Mouse (Mus musculus): ENCODE measurements around the gene a. TPM values are rescaled to one million over a fixed set of nuclear protein-coding genes. Genes with fewer than 3 reads are reported as not detected.

The a gene
- total and polyA plus RNA-seq, 2 experiments from 2014 or later: 0.85 TPM; not detected in 1

DNA sequence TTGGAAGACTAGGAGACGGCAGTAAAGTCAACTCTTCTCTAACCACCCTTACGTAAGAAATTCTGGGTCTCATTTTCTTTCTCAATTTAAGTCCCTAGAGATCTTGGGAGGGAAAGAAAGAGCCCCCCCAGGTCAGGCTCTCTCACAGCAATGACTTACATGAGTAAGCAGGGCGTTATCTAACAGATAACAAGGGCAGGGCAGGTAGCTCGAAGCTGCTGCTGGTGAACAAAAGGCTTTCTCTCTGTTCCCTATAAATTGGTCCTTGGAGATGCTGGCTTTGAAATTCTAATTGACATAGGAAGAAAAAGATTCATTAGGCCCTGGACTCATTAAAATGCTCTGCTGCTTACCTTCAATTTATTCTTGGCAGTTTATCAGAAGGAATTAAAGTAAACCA, 41.3 kb downstream of the a start:
- no peaks in the 10 kb centered on the region for H3K4me1 ChIP-seq (ENCODE audit: insufficient read depth, low read length)
- no peaks in the 10 kb centered on the region for H3K36me3 ChIP-seq (ENCODE audit: insufficient read depth, low read length)
- no peak overlapping the region for H3K9ac ChIP-seq (replicated peaks; ENCODE audit: low read length)
- H3K27ac ChIP-seq: no peak overlapping the region
- H3K4me3 ChIP-seq (ENCODE audit: low read length): no peak overlapping the region
- ATAC-seq (no peak), DNase-seq (ENCODE audit: low spot score) (no peak)
- no peaks in the 10 kb centered on the region for H3K9me3 ChIP-seq (ENCODE audit: low read length)
- H3K4me2 ChIP-seq (ENCODE audit: low read depth, low read length): no peak overlapping the region
- TF ChIP-seq CTCF (IDR thresholded peaks at IDR 0.05; ENCODE audit: low read depth): no peak
- no peaks in the 10 kb centered on the region for H3K27me3 ChIP-seq (ENCODE audit: insufficient read depth, low read length)
- whole genome bisulfite sequencing: 53% methylated on average over 4 of the region's 4 CpGs

DNA sequence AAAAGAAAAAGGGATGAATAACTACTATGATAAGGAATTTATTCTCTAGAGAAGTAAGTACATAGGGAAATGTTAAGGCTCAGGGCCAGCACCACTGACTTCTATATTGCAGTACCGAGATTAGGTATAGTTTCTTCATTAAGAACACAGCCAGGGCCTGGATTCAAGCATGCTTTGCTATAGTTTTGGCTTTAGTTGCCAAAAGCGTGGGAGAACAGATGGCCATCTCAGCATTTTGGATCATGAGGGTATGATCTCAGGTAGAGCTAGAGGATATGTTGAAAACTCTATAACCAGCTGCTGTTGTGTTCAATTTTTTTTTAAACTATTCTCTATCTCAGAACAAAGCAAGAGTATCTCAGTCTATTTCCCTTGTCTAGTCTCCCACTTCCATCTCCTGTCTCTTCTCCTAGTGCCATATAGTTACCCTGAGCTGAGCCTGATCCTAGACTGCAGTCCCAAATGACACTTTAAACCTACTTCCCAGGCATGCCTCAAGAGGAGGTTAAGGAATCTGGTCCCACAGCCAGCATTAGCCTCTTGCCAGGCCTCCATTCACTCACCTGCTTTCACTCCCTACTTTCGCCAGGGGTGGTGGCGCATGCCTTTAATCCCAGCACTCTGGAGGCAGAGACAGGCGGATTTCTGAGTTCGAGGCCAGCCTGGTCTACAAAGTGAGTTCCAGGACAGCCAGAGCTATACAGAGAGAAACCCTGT, 43.1 kb downstream of the a start:
- no peak overlapping the region for H3K27ac ChIP-seq
- ATAC-seq (no peak), DNase-seq (ENCODE audit: low spot score) (no peak)
- no peaks in the 10 kb centered on the region for H3K4me1 ChIP-seq (ENCODE audit: insufficient read depth, low read length)
- H3K9me3 ChIP-seq (ENCODE audit: low read length): no peaks in the 10 kb centered on the region
- 85% methylated on average over 6 of the region's 6 CpGs for WGBS
- no peak overlapping the region for H3K9ac ChIP-seq (replicated peaks; ENCODE audit: low read length)
- no peak overlapping the region for H3K4me2 ChIP-seq (ENCODE audit: low read depth, low read length)
- H3K36me3 ChIP-seq (ENCODE audit: insufficient read depth, low read length): no peaks in the 10 kb centered on the region
- no peak overlapping the region for H3K4me3 ChIP-seq (ENCODE audit: low read length)
- TF ChIP-seq CTCF (IDR thresholded peaks at IDR 0.05; ENCODE audit: low read depth): no peak
- H3K27me3 ChIP-seq (ENCODE audit: insufficient read depth, low read length): no peaks in the 10 kb centered on the region

DNA sequence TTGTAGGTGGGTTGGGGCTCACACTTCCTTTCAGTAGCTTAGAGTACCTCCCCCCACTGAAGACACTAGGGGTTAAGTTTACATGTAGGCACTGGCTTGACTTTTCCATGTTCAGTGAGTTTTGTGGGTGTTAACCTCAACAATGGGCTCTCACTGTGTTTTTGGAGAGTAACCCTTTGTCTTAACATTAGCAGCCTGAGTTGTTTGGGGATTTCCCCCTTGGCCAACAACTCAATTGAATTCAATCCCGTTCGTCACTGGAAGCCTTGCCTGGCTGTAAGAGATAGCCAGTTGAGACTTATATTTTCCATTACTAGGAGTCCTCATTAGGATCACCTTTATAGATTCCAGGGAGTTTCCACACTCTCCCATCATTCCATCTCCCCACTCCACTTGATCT, 45.3 kb downstream of the a start:
- H3K4me3 ChIP-seq (ENCODE audit: low read length): no peak overlapping the region
- ATAC-seq (no peak), DNase-seq (ENCODE audit: low spot score) (no peak)

DNA sequence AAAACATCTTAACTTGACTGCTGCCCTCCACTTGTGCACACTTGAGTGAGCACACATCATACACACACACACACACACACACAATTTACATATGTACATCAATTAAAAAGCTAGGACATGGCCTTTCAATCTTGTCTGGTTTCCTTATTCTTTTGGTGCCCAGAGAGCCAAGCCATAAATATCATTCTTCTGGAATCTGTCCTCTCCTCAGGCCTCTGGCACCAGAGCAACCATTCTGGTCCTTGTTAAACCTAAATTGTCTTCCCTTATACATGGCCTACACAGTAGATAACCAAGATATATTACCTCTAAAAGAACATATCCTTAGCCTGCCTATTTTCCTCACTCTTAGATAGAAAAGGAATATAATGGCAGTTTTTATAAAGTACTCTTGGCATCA, 56.9 kb downstream of the a start:
- ATAC-seq (no peak), DNase-seq (ENCODE audit: low spot score) (no peak)
- no peak overlapping the region for H3K9ac ChIP-seq (replicated peaks; ENCODE audit: low read length)
- no peaks in the 10 kb centered on the region for H3K27me3 ChIP-seq (ENCODE audit: insufficient read depth, low read length)
- no peak overlapping the region for H3K27ac ChIP-seq
- TF ChIP-seq CTCF (IDR thresholded peaks at IDR 0.05; ENCODE audit: low read depth): no peak
- no peaks in the 10 kb centered on the region for H3K9me3 ChIP-seq (ENCODE audit: low read length)
- no peaks in the 10 kb centered on the region for H3K36me3 ChIP-seq (ENCODE audit: insufficient read depth, low read length)
- no peak overlapping the region for H3K4me3 ChIP-seq (ENCODE audit: low read length)
- H3K4me2 ChIP-seq (ENCODE audit: low read depth, low read length): no peak overlapping the region
- no peaks in the 10 kb centered on the region for H3K4me1 ChIP-seq (ENCODE audit: insufficient read depth, low read length)

More for the DNA sequence above, 45.3 kb downstream of the a start:
- H3K9me3 ChIP-seq (ENCODE audit: low read length): no peaks in the 10 kb centered on the region
- H3K4me1 ChIP-seq (ENCODE audit: insufficient read depth, low read length): no peaks in the 10 kb centered on the region
- H3K27me3 ChIP-seq (ENCODE audit: insufficient read depth, low read length): no peaks in the 10 kb centered on the region
- no peak for TF ChIP-seq CTCF (IDR thresholded peaks at IDR 0.05; ENCODE audit: low read depth)
- 87% methylated on average over 2 of the region's 2 CpGs for WGBS
- no peak overlapping the region for H3K9ac ChIP-seq (replicated peaks; ENCODE audit: low read length)
- H3K27ac ChIP-seq: no peak overlapping the region
- no peak overlapping the region for H3K4me2 ChIP-seq (ENCODE audit: low read depth, low read length)
- no peaks in the 10 kb centered on the region for H3K36me3 ChIP-seq (ENCODE audit: insufficient read depth, low read length)

DNA sequence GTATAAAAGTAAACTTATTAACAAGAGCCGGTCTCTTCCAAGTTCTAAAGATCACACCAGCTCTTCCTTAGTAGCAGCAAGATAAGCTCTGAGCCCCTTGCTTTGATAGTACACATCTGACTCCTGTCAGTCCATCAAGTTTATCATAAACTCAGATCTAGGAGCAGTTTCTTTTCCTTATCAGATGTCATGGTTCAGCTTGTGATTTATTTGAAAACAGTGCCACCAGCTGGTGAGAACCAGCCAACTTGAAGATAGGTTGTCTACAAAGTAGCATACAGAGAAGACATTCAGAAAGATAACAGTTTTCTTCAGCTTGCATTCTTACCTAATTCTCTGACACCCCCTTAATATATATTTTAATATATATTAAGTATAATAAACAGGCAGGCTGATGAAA, 64.2 kb downstream of the a start:
- no peak overlapping the region for H3K9ac ChIP-seq (replicated peaks; ENCODE audit: low read length)
- ATAC-seq: no peak

GRCm38 (mm10) chr2:154863672-154864071, 72.5 kb downstream of the a start:
- Histone ChIP-seq H3K36me3 (ENCODE audit: insufficient read depth, low read length) (peaks cover 43% of the 10 kb centered on the region), H3K27ac (no peak overlapping the region), H3K4me3 (ENCODE audit: low read length) (no peak overlapping the region), H3K9me3 (ENCODE audit: low read length) (no peaks in the 10 kb centered on the region), H3K27me3 (ENCODE audit: insufficient read depth, low read length) (no peaks in the 10 kb centered on the region), H3K4me1 (ENCODE audit: insufficient read depth, low read length) (no peaks in the 10 kb centered on the region), H3K9ac (replicated peaks; ENCODE audit: low read length) (no peak overlapping the region), H3K4me2 (ENCODE audit: low read depth, low read length) (no peak overlapping the region)
- 92% methylated on average over 13 of the region's 13 CpGs for WGBS
- no peak for TF ChIP-seq CTCF (IDR thresholded peaks at IDR 0.05; ENCODE audit: low read depth)
- no peak for ATAC-seq
- no peak for DNase-seq (ENCODE audit: low spot score)

More for the DNA sequence above, 64.2 kb downstream of the a start:
- TF ChIP-seq CTCF (IDR thresholded peaks at IDR 0.05; ENCODE audit: low read depth): peak; percentile 76
- WGBS: 80% methylated on average over 1 of the region's 1 CpGs
- Histone ChIP-seq H3K4me2 (ENCODE audit: low read depth, low read length) (no peak overlapping the region), H3K4me3 (ENCODE audit: low read length) (no peak overlapping the region), H3K9me3 (ENCODE audit: low read length) (no peaks in the 10 kb centered on the region), H3K4me1 (ENCODE audit: insufficient read depth, low read length) (no peaks in the 10 kb centered on the region), H3K27me3 (ENCODE audit: insufficient read depth, low read length) (no peaks in the 10 kb centered on the region), H3K36me3 (ENCODE audit: insufficient read depth, low read length) (no peaks in the 10 kb centered on the region), H3K27ac (no peak overlapping the region)
- DNase-seq (ENCODE audit: low spot score): peak; percentile 83

- TF ChIP-seq CTCF (IDR thresholded peaks at IDR 0.05; ENCODE audit: low read depth): no peak
- no peak overlapping the region for H3K27ac ChIP-seq
- H3K9ac ChIP-seq (replicated peaks; ENCODE audit: low read length): no peak overlapping the region
- H3K9me3 ChIP-seq (ENCODE audit: low read length): no peaks in the 10 kb centered on the region
- ATAC-seq: no peak
- peaks cover 46% of the 10 kb centered on the region for H3K36me3 ChIP-seq (ENCODE audit: insufficient read depth, low read length)
- H3K4me2 ChIP-seq (ENCODE audit: low read depth, low read length): no peak overlapping the region
- H3K4me1 ChIP-seq (ENCODE audit: insufficient read depth, low read length): no peaks in the 10 kb centered on the region
- DNase-seq (ENCODE audit: low spot score): no peak
- H3K27me3 ChIP-seq (ENCODE audit: insufficient read depth, low read length): no peaks in the 10 kb centered on the region
- WGBS: 81% methylated on average over 3 of the region's 3 CpGs
- no peak overlapping the region for H3K4me3 ChIP-seq (ENCODE audit: low read length)
Observed at GRCm38 (mm10) chr2:154865696-154866095, 74.5 kb downstream of the a start.

All from hindbrain, postnatal 0 days (tissue).